Mouse (Mus musculus): ENCODE measurements around the gene Fcer2a.

Fcer2a gene

DNA sequence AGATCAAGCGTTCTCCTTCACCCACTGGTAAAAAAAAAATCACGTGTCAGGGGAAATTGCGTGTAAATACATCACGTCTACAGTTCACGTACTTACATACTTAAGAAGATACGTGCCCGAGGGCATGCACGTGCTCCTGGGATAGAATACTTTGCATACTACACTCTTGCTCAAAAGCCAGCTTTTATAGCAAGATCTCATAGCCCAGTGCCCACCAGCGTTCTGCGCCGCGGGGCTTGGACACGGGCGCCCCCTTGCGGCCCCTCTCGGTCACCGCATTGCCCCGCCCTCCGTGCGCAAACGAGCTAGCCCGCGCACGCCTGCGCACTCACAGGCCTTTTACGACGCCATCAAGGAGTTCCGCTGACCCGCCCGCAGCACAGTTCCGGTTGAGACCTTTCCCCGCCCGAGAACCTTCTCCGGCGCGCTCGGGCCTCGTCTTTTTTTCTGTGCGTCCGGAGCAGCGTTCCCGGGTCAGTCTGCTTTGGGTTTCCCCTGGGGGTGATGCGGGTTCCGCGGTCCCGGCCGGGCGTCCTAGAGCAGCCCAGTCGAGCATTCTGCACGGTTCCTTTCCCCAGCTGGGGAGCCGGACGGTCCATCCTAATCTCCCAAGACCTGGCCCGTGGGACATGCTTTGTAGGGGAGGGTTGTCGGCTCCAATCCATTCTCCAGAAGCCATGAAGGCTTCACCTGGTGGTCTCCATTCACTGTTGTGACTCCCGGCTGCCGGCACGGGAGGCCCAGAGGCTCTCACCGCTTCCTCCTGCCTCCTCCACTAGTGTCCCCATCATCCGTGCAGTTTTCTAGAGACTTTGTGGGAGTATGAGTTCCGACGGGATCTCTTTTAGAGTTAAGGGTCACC lies 17.6 kb downstream of the Fcer2a start, which contains the start of gene Trappc5:
Gene Trappc5 (plus strand): TSS at position 169 of the 862 bp plus-strand sequence.
- peak; percentile 95 for DNase-seq (ENCODE audit: low spot score)

DNA sequence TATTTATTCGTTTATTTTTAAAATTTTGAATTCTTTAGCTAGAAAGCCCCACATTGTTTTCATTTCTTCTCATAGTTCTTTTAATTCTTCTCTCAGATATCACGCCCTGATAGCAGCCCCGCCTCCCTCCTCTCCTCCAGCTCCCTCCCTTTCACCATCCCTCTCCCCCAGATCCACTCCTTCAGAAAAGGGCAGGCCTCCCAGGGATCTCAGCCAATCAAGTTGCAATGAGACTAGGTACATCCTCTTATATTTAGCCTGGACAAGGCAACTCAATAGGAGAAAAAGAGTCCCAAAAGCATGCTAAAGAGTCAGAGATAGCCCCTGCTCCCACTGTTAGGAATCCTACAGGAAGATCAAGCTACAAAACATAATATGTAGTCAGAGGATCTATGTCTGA lies 19.3 kb downstream of the Fcer2a start:
- no peak for DNase-seq (ENCODE audit: low spot score)

DNA sequence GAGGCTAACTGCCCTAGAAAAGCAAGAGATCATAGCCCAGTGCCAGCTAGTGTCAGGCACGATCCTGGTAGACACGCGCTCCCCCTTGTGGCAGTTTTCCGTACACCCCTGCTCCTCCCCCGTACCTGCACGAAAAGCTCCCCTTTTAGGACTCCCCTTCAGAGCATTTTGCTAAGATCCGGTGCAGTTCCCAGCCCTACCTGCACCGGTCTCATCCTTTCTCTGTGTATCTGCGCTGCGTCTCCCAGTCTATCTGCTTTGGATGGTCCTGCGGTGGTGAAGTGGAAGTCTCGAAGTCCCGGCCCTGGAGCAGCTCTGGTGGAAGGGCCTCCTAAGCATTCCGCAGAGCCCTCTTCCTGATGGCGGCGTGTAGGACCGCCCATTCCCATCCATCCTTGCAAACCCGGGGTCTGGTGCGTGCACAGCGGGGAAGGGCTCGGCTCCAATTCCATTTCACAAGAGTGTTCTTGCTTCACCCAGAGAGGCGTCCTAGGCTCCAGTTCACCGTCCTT lies 21.9 kb downstream of the Fcer2a start, which contains the start of gene Fcor:
Gene Fcor (minus strand): TSS at position 383 of the 512 bp plus-strand sequence.
- DNase-seq (ENCODE audit: low spot score), result peak; percentile 92

DNA sequence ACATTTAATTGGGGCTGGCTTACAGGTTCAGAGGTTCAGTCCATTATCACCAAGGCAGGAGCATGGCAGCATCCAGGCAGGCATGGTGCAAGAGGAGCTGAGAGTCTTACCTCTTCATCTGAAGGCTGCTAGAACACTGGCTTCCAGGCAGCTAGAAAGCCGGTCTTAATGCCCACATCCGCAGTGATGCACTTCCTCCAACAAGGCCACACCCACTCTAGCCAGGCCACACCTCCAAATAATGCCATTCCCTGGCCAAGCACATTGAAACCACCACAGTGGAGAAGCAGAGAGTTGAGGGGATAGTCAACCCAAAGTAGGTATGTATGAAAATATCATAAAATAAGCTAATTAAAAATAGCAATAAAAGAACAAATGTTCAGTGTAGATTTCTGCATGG lies 23.6 kb downstream of the Fcer2a start:
- DNase-seq (ENCODE audit: low spot score), result no peak

DNA sequence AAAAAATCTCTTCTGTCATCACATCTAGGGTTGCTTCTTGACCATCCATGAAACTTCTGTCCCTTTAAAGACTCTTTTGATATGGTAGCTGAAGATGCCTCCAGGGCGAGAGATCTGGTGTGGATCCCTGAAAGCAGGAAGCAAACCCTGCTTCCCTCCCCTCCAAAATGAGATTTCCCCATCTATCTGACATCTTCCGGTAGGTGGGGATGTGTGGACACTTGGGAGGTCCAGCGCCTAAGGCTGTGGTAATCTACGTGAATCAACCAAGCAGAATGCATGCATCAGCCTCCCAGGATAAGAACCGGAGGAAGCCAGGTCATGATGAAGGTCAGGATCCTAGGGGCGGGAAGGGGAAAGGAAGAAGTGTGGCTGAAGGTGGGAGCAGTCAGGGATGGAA lies 28.5 kb downstream of the Fcer2a start, which contains the start of gene Mcemp1:
Gene Mcemp1 (plus strand): TSS at position 248 of the 400 bp plus-strand sequence.
- no peak for DNase-seq (ENCODE audit: low spot score)

DNA sequence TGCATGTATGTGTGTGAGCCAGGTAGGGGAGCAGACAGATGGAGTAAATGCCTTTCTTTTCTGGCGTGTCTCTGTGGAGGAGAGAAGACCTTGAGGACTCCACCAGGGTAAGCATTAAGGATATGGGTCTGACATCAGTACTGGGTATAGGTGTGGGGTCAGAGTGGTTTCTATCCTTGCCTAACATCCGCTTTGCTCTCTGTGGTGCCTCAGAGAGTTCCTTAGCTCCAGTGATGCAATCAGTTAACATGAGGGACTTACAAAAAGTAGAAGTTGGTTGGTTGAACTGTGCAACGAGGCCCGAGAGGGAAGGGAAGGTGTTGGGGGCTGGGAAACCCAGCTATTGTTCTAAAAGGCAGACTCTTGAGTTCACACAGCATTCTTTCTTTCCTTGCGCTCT lies 29.6 kb downstream of the Fcer2a start:
- no peak for DNase-seq (ENCODE audit: low spot score)

DNA sequence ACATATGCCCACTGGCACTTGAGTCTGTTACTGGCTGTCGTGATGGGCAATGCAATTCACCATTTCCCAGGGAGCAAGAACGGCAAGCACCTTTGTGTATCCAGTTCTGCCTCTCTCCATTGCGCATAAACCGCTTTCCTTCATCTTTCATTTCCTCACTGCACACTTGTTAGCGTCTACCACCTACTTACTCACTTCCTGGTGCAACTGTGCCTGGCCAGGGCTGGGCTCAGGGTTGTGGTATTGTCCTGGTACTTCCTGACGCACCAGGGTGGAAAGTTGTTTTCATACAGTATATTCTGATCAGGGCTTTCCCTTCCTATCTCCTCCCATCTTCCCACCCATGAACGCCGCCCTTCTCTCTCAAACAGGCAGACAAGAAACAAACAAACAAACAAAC lies 33.1 kb downstream of the Fcer2a start:
- DNase-seq (ENCODE audit: low spot score), result no peak

DNA sequence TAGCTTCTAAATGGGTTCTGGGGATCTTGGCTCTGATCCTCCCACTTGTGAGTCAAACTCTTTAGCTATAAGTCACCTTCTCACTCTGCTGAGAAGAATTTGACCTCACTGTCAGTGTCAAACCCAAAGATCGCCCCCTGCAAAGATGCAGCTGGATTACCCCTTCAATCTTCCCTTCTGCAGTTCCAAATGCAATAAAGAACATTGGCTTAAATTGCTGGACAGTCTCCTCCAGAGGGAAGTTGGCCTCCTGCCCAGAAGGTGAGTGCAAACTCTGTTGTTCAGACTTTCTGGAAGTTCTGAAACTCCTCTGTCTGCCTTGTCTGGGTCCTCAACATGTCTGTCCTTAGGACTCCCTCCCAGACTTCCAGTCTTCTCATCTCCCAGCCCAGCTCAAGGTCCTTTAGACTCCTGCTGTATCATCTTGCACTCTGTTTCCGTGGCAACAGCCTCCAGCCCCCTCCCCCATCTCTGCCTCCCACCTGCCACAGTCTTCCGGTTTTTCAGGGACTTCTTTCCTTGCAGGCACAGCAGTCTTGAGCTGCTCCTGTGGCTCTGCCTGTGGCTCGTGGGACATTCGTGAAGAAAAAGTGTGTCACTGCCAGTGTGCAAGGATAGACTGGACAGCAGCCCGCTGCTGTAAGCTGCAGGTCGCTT lies 37.1 kb downstream of the Fcer2a start:
- peak; percentile 21 for DNase-seq (ENCODE audit: low spot score)

DNA sequence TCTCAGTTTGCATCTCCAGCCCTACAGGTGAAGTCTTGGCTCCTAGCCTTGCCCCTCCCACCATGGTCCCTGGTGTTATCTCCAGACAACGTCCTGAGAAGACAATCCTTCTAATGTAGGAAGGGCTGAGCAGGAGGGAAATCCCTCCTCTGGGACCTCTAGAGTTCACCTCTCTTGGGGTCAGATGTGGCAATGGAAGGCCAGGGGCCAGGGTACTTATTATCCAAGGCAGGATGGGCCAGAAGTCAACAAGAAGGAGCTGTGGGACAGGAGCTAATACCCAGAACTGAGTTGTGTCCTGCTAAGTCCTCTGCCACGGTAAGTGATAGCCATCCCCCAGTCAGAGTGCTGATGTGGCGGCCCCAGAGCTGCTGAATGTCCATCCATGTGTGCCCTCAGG lies 38.4 kb downstream of the Fcer2a start, which contains the start of gene Retn:
Gene Retn (plus strand): TSS at position 245 of the 400 bp plus-strand sequence.
- DNase-seq (ENCODE audit: low spot score), result no peak

DNA sequence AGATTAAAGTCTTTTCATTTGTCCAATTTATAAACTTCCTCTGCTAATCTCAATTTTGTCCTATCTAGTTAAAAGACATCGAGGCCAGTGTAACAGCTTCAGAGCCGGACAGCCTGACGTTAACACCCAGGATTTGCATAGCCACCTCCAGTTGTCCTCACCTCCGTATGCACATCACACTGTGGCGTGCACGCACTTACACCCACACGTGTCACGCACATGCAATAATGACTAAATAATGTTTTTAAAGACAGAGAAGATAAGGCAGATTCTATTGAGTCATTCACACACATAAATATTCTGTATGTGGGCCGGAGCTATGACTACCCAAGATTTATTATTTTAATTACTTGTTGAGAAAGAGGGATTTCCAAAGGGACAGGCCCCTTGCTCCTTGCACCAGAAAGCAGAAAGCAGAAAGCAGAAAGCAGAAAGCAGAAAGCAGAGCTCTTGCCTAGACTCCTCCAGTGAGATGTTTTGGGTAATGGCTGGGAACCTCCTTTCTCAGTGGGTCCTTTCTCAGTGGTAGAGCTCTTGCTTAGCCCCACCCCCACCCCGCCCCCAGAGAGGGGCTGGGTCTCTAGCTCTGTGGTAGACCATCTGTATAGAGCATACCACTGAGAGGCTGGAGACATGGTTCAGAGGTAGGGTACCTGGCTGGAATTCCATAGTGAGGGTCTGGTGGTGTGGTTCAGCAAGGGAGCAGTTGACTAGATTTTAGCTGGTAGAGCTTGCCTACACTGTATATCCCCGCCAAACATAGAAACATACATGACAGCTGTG lies 39.1 kb downstream of the Fcer2a start:
- DNase-seq (ENCODE audit: low spot score), result no peak

DNA sequence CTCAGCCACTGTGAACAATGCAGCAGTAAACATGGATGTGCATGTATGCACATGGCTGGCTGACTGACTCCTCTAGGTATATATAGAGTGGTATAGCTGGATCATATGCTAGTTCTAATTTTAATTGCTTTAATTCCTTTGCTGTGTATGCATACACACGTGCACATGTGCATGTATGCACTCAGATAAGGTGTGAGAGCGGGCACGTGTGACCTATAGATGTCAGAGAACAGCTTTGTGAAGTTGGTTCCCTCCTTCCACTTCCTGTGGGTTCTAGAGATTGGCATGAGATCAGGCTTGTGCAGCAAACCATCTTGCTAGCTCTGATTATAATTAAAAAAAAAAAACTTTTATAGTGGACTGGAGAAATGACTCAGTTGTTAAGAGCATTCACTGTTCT lies 41.1 kb downstream of the Fcer2a start:
- no peak for DNase-seq (ENCODE audit: low spot score)

DNA sequence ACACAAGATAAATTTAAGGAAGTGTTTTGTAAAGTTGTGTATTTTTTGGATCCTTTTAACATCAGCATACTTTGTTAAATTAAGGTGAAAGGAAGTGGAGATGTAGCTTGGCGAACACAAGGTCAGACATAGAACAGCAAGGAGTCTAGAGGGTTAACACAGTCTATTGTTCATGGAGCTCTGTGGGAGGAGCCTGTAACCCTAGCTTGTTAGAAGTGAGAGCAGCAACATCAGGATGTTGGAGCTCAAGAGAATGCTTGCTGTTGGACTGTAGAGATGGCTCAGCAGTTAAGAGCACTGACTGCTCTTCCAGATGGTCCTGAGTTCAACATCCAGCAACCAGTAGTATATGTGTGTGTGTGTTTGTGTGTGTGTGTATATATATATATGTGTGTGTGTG lies 45.0 kb downstream of the Fcer2a start:
- DNase-seq (ENCODE audit: low spot score), result peak; percentile 62

DNA sequence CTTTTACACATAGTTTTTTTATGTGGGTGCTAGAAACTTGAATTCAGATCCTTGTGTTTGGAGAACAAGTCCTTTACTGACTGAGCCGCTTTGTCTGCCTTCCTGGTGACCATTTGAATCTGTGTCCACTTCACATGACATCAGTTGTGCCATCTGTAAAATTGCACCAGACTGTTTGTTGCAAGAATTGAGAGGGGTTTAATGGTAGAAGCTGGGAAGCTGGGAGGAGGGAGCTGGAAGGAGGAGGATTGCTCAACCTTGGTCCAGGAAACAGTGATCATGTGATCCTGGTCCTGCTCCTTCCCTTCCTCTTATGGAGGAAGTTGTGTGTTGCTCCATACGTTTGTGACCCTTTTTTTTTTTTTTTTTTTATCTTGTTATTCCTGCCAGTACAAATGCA lies 45.7 kb downstream of the Fcer2a start:
- DNase-seq (ENCODE audit: low spot score), result no peak

DNA sequence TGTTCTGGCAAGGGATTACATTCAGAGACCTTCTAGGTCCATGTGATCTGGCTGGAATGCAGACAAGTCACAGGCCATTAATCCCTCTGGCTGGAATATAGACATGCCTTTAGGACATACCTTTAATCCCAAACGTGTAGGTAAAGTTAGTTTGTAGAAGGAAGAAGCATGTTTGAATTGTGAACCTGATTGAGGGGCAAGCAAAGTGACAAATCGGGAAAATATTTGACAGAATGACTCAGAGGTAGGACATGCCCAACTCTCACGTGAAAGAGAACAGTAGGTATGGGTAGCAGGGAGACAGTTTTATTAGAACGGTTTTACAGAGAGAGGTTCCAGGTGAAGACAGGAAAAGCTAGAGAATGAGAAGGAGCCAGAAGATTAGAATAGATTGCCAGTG lies 46.4 kb downstream of the Fcer2a start:
- DNase-seq (ENCODE audit: low spot score), result no peak

DNA sequence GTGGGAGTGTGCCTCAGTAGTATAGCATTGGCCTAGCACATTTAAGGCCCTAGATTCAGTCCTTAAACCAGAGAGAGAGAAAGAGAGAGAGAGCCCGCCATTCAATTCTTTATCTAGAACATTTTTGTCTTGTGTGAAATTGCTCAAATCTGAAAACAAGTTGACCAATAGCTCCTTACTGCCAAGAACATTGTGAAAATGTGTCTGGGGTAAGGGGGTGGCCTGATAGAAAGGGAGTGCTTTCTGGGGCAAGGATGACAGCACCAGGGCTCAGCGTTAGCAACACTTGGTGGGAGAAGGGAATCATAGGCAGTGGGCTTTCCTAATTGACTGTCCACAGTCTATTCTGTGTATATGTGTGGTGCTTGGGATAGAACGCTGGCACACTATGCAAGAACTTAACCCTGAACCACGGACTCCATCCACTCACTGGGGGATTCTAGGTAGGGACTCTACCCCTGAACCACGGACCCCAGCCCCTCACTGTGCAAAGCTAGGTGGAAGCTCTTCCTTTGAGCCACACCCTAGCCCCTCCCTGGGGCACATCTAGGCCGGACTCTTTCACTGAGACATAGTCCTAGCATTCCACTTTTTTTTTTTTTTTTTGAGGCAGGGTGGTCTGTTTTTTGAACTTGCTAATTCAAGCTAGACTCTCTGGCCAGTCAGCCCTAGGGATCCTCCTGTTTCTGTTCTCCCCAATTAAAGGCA lies 47.0 kb downstream of the Fcer2a start:
- no peak for DNase-seq (ENCODE audit: low spot score)

DNA sequence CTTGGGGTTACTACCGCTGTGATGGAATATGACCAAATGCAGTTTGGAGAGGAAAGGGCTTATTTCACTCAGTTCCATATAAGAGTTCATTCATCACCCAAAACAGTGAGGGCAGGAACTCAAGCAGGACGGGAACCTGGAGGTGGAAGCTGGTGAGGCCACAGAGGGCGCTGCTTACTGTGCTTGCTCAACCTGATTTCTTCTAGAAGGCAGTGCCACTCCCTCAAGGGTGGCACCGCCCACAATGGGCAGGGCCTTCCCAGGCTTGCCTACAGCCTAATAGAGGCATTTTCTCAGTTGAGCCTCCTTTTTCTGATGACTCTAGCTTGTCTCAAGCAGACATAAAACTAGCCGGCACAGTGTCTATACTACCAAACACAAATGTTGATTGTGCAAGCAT lies 48.2 kb downstream of the Fcer2a start:
- peak; percentile 45 for DNase-seq (ENCODE audit: low spot score)

Data from embryo, embryonic 10 days (tissue).